In the genomic region with DNA sequence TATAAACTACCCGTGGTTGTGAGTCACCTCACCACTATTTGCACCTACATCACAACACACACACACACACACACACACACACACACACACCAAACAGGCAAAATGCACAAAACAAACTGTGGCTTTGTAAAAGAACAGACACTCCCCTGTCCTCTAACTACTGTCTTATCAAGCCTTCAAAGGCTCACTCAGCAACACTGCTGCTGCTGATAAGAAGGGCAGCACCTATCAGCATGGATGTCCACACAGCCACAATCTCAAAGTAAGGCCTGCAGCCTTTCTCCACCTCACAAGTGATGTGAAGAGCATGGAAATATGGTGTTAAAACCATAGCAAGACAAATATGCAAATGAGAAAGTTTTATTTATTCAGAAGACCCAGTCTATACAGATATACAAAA, we compare ENCODE assay signal across 15 mouse cellular contexts. TPM values are rescaled to one million over a fixed set of nuclear protein-coding genes. Genes with fewer than 3 reads are reported as not detected.
A peak's percentile ranks its signal among the peaks of the same experiment; 100 is the strongest.
DNase-seq lines count a peak whose midpoint lies in the region; ATAC-seq and TF ChIP-seq lines count a peak whose summit lies in the region.
"Had no signal": no experiment of that assay in that cellular context is flagged by ENCODE, and none has a peak within 500 bp of the region (broad histone marks: within the 10 kb centered on the region; RNA-seq: fewer than 3 reads in every experiment).

No protein-coding gene starts in this region.

- peaks cover 26% of the 10 kb centered on the region for H3K36me3 ChIP-seq in stomach, embryonic 14.5 days (ENCODE audit: control insufficient read depth, insufficient read depth, low read length)
- H3K36me3 ChIP-seq in stomach, postnatal 0 days (ENCODE audit: control insufficient read depth, insufficient read depth, low read length) = peaks cover 5% of the 10 kb centered on the region
- H3K36me3 ChIP-seq in liver, embryonic 16.5 days (ENCODE audit: control insufficient read depth, insufficient read depth) = peaks cover 27% of the 10 kb centered on the region

- H3K4me3 ChIP-seq in stomach, embryonic 14.5 days (ENCODE audit: low read depth, low read length) = no peak overlapping the region
- H3K4me3 ChIP-seq in stomach, postnatal 0 days (ENCODE audit: low read depth, low read length) = no peak overlapping the region
- no peak overlapping the region for H3K4me3 ChIP-seq in liver, embryonic 16.5 days (ENCODE audit: low read depth, low read length)
- H3K4me3 ChIP-seq in lung, adult 2 months (replicated peaks; ENCODE audit: extremely low read depth, low read depth, low read length) = no peak overlapping the region
- H3K4me3 ChIP-seq: embryonic facial prominence, embryonic 15.5 days had no signal

- ATAC-seq in stomach, embryonic 14.5 days (ENCODE audit: insufficient number of reproducible peaks, insufficient read depth, low FRiP score, low read depth) = peak; percentile 58; the same call in 1 of the 2 replicates
- no peak for ATAC-seq in stomach, postnatal 0 days (ENCODE audit: low FRiP score, low TSS enrichment)
- peak; percentile 100 for ATAC-seq in liver, embryonic 16.5 days (ENCODE audit: low read depth)
- ATAC-seq: forebrain, embryonic 16.5 days had no signal

- H3K27ac ChIP-seq in stomach, embryonic 14.5 days (ENCODE audit: low read length) = no peak overlapping the region
- no peak overlapping the region for H3K27ac ChIP-seq in stomach, postnatal 0 days (replicated peaks)
- H3K27ac ChIP-seq in liver, embryonic 16.5 days (ENCODE audit: low read length) = peak overlapping the region; percentile 90
- H3K27ac ChIP-seq: embryonic facial prominence, embryonic 15.5 days had no signal

- no peak for TF ChIP-seq EP300 in stomach, postnatal 0 days (optimal IDR thresholded peaks at IDR 0.05)

- H3K4me2 ChIP-seq in stomach, embryonic 14.5 days (replicated peaks; ENCODE audit: low read depth, low read length) = no peak overlapping the region
- H3K4me2 ChIP-seq in stomach, postnatal 0 days (replicated peaks; ENCODE audit: low read depth) = no peak overlapping the region
- peak overlapping the region; percentile 42 for H3K4me2 ChIP-seq in liver, embryonic 16.5 days (ENCODE audit: low read depth, low read length)
- H3K4me2 ChIP-seq: embryonic facial prominence, embryonic 15.5 days had no signal

- no peak for TF ChIP-seq POLR2A in lung, adult 2 months (IDR thresholded peaks at IDR 0.05; ENCODE audit: borderline replicate concordance, extremely low read depth, low read depth, low read length)

- TF ChIP-seq CTCF in stomach, postnatal 0 days (IDR thresholded peaks at IDR 0.05; ENCODE audit: low read depth) = no peak
- no peak for TF ChIP-seq CTCF in lung, adult 2 months (IDR thresholded peaks at IDR 0.05; ENCODE audit: insufficient read depth, low read length)

- H3K27me3 ChIP-seq in stomach, embryonic 14.5 days (ENCODE audit: control insufficient read depth, insufficient read depth, low read length) = no peaks in the 10 kb centered on the region
- H3K27me3 ChIP-seq in stomach, postnatal 0 days (ENCODE audit: control insufficient read depth, insufficient read depth, low read length) = no peaks in the 10 kb centered on the region
- no peaks in the 10 kb centered on the region for H3K27me3 ChIP-seq in liver, embryonic 16.5 days (ENCODE audit: control insufficient read depth, insufficient read depth, low read depth, low read length)
- H3K27me3 ChIP-seq: embryonic facial prominence, embryonic 15.5 days had no signal

- peak; percentile 7 for DNase-seq in embryo, embryonic 10 days (ENCODE audit: low spot score)
- no peak for DNase-seq in embryo, embryonic 9.5 days (ENCODE audit: extremely low spot score)
- no peak for DNase-seq in stomach, postnatal 0 days (ENCODE audit: low spot score)
- no peak for DNase-seq in adrenal gland, postnatal 36 days
- no peak for DNase-seq in frontal cortex, adult 2 months (ENCODE audit: extremely low spot score in 1 of 2, low spot score in 1 of 2)
- no peak for DNase-seq in lung, adult 2 months
- DNase-seq: cerebellum, adult 9-11 months; gastrocnemius, postnatal 10 days; heart, postnatal 36 days; lung, postnatal 4 days; right cerebral cortex, postnatal 14 days had no signal

- H3K9ac ChIP-seq in stomach, embryonic 14.5 days (replicated peaks; ENCODE audit: low read depth, low read length) = no peak overlapping the region
- no peak overlapping the region for H3K9ac ChIP-seq in stomach, postnatal 0 days (ENCODE audit: low read length)
- H3K9ac ChIP-seq in liver, embryonic 16.5 days (ENCODE audit: low read depth, low read length) = no peak overlapping the region; the same call in none of the 2 replicates
- H3K9ac ChIP-seq: embryonic facial prominence, embryonic 15.5 days had no signal

- no peaks in the 10 kb centered on the region for H3K4me1 ChIP-seq in stomach, embryonic 14.5 days (ENCODE audit: control insufficient read depth, insufficient read depth, low read length)
- no peaks in the 10 kb centered on the region for H3K4me1 ChIP-seq in stomach, postnatal 0 days (replicated peaks; ENCODE audit: control insufficient read depth, insufficient read depth)
- peaks cover 27% of the 10 kb centered on the region for H3K4me1 ChIP-seq in liver, embryonic 16.5 days (ENCODE audit: control insufficient read depth, low read depth, low read length)
- no peaks in the 10 kb centered on the region for H3K4me1 ChIP-seq in lung, adult 2 months (ENCODE audit: control insufficient read depth, insufficient read depth, low read length)
- H3K4me1 ChIP-seq: embryonic facial prominence, embryonic 15.5 days had no signal

- H3K9me3 ChIP-seq in stomach, embryonic 14.5 days (ENCODE audit: control insufficient read depth, low read depth, low read length) = peaks cover 3% of the 10 kb centered on the region; the same call in 1 of the 2 replicates
- no peaks in the 10 kb centered on the region for H3K9me3 ChIP-seq in stomach, postnatal 0 days (ENCODE audit: control insufficient read depth, low read length)
- H3K9me3 ChIP-seq in liver, embryonic 16.5 days (replicated peaks; ENCODE audit: control insufficient read depth, low read length) = peaks cover 3% of the 10 kb centered on the region; the same call in 1 of the 2 replicates
- H3K9me3 ChIP-seq: embryonic facial prominence, embryonic 15.5 days had no signal

- WGBS in stomach, embryonic 14.5 days = 78% methylated on average over 1 of the region's 1 CpGs
- 81% methylated on average over 1 of the region's 1 CpGs for WGBS in stomach, postnatal 0 days
- WGBS in liver, embryonic 16.5 days (ENCODE audit: insufficient replicate concordance) = 26% methylated on average over 1 of the region's 1 CpGs
- WGBS in lung, adult 2 months = 84% methylated on average over 1 of the region's 1 CpGs

RNA-seq across cellular contexts. Expression of a gene that starts 36.1 kb away (rescaled TPM):
- polyA plus RNA-seq in stomach, embryonic 14.5 days (2014; fragmentation: Nextera tagmentation; extraction: Ambion mirVana) = 36.5 and 39.0 TPM in 2 replicates
- polyA plus RNA-seq in stomach, postnatal 0 days (2015; fragmentation: Nextera tagmentation; extraction: Ambion mirVana) = 5.2 TPM in 2 replicates
- 29.5 and 33.8 TPM in 2 replicates for polyA plus RNA-seq in liver, embryonic 16.5 days (2015; fragmentation: Nextera tagmentation; extraction: Ambion mirVana)
- 1 to 10 TPM; 1.9 to 3.0 TPM for total RNA-seq in adrenal gland, postnatal 36 days (2021)
- polyA plus RNA-seq in frontal cortex, adult 2 months (2012; rRNA removed) = 5.6 and 6.6 TPM in 2 replicates
- 0.68 and 0.78 TPM in 2 replicates for polyA plus RNA-seq in lung, adult 2 months (2012; rRNA removed)

RNA-seq across cellular contexts. Expression of a gene that starts 36.1 kb away (rescaled TPM):
- polyA plus RNA-seq in stomach, embryonic 14.5 days (2014; fragmentation: Nextera tagmentation; extraction: Ambion mirVana) = 5.3 and 6.0 TPM in 2 replicates
- polyA plus RNA-seq in stomach, postnatal 0 days (2015; fragmentation: Nextera tagmentation; extraction: Ambion mirVana) = 2.5 and 2.9 TPM in 2 replicates
- 1.8 and 2.2 TPM in 2 replicates for polyA plus RNA-seq in liver, embryonic 16.5 days (2015; fragmentation: Nextera tagmentation; extraction: Ambion mirVana)
- total RNA-seq in adrenal gland, postnatal 36 days (2021) = 10 to 100 TPM; 20.8 to 23.1 TPM
- polyA plus RNA-seq in frontal cortex, adult 2 months (2012; rRNA removed) = 5.6 and 5.9 TPM in 2 replicates
- 2.3 and 4.6 TPM in 2 replicates for polyA plus RNA-seq in lung, adult 2 months (2012; rRNA removed)

RNA-seq across cellular contexts. Expression of a gene that starts 51.4 kb away (rescaled TPM):
- polyA plus RNA-seq in stomach, embryonic 14.5 days (2014; fragmentation: Nextera tagmentation; extraction: Ambion mirVana) = 4.5 and 5.2 TPM in 2 replicates
- polyA plus RNA-seq in stomach, postnatal 0 days (2015; fragmentation: Nextera tagmentation; extraction: Ambion mirVana) = 12.0 and 12.4 TPM in 2 replicates
- 3.8 and 4.6 TPM in 2 replicates for polyA plus RNA-seq in liver, embryonic 16.5 days (2015; fragmentation: Nextera tagmentation; extraction: Ambion mirVana)
- total RNA-seq in adrenal gland, postnatal 36 days (2021) = 10 to 100 TPM; 75.6 to 78.0 TPM
- 1.8 and 2.4 TPM in 2 replicates for polyA plus RNA-seq in frontal cortex, adult 2 months (2012; rRNA removed)
- polyA plus RNA-seq in lung, adult 2 months (2012; rRNA removed) = 9.9 and 11.3 TPM in 2 replicates

RNA-seq across cellular contexts. Expression of a gene that starts 57.5 kb away (rescaled TPM):
- 81.6 and 84.3 TPM in 2 replicates for polyA plus RNA-seq in stomach, embryonic 14.5 days (2014; fragmentation: Nextera tagmentation; extraction: Ambion mirVana)
- polyA plus RNA-seq in stomach, postnatal 0 days (2015; fragmentation: Nextera tagmentation; extraction: Ambion mirVana) = 21.3 and 22.4 TPM in 2 replicates
- 27.0 and 30.9 TPM in 2 replicates for polyA plus RNA-seq in liver, embryonic 16.5 days (2015; fragmentation: Nextera tagmentation; extraction: Ambion mirVana)
- 10 to 100 TPM; 79.2 to 82.5 TPM for total RNA-seq in adrenal gland, postnatal 36 days (2021)
- polyA plus RNA-seq in frontal cortex, adult 2 months (2012; rRNA removed) = 28.1 and 29.9 TPM in 2 replicates
- polyA plus RNA-seq in lung, adult 2 months (2012; rRNA removed) = 27.9 and 41.8 TPM in 2 replicates
